ENCODE assay signal across 8 mouse cellular contexts in genomic region chr19:9027795-9028194, GRCm38 (mm10). TPM values are rescaled to one million over a fixed set of nuclear protein-coding genes. Genes with fewer than 3 reads are reported as not detected.
A peak's percentile ranks its signal among the peaks of the same experiment; 100 is the strongest.
DNase-seq lines count a peak whose midpoint lies in the region.

No protein-coding gene starts in this region.

- peak; percentile 67 for DNase-seq in kidney, adult 11 months
- no peak for DNase-seq in kidney, adult 18-20 months
- DNase-seq in embryo, embryonic 10.5 days (ENCODE audit: low spot score) = peak; percentile 25
- DNase-seq in heart, postnatal 25 days (ENCODE audit: low spot score) = peak; percentile 27
- peak; percentile 83 for DNase-seq in lung, postnatal 25 days (ENCODE audit: low spot score)
- no peak for DNase-seq in thymus, postnatal 14 days
- DNase-seq in urinary bladder, postnatal 10 days (ENCODE audit: low spot score) = no peak
- no peak for DNase-seq in spleen, adult 18-20 months

- intact Hi-C loops in heart, postnatal 25 days (cut with DNase I) = no loop called here

RNA-seq across cellular contexts. Expression of gene Ahnak, which starts 38.7 kb away (rescaled TPM):
- 100 to 1,000 TPM; 283 to 326 TPM for total RNA-seq in heart, postnatal 25 days (2021)

RNA-seq across cellular contexts. Expression of gene Scgb1a1, which starts 60.0 kb away (rescaled TPM):
- 1 to 10 TPM in 1 of 2 experiments, not detected in 1; 3.6 TPM for total RNA-seq in heart, postnatal 25 days (2021)

Comparison
In these comparisons a context has a peak if more than half of its experiments do, and no peak if none do; other contexts are left out.
1. DNase-seq: peak in kidney, adult 11 months (single experiment), embryo, embryonic 10.5 days (single experiment), heart, postnatal 25 days (single experiment) and lung, postnatal 25 days (single experiment); none in kidney, adult 18-20 months (single experiment), thymus, postnatal 14 days (single experiment), urinary bladder, postnatal 10 days (single experiment) and spleen, adult 18-20 months (0 of 2).